ENCODE assay signal across 11 mouse cellular contexts in the genomic region with DNA sequence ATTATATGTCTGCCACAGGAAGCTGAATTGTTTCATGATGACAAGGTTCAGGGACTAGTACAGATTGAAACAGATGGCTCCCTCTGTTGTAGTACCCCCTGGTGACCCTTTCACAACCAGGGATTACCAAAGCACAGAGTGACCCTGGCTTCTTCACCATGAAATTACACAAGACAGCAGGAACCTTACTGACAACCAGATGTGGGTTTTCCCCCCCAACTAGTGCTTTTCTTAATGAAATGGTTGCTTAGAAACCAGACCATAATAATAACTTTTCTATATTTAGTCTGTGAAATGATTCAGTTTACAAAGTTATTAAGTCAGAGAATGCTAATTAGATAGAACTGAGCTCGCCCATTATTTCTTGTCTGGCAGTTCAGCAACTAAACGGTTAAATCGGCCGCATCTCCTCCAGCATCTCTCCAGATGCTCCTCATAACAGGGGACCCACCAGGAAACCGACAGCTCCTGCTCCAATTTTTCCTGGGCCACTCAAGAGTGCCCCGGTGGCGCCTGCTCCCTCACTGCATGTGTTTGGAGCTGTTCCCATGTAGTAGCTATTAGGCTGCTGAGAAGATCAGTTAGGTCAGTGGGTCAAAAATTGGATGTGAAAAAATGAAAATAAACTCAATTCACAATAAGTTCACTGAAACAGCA.
DNase-seq lines count a peak whose midpoint lies in the region; ATAC-seq lines count a peak whose summit lies in the region.
"Had no signal": no experiment of that assay in that cellular context is flagged by ENCODE, and none has a peak within 500 bp of the region (broad histone marks: within the 10 kb centered on the region; RNA-seq: fewer than 3 reads in every experiment).

No protein-coding gene starts in this region.

- no peaks in the 10 kb centered on the region for H3K36me3 ChIP-seq in forebrain, embryonic 11.5 days (ENCODE audit: control insufficient read depth, insufficient read depth, low read length)
- no peaks in the 10 kb centered on the region for H3K36me3 ChIP-seq in lung, embryonic 16.5 days (ENCODE audit: control insufficient read depth, insufficient read depth, low read length)
- H3K36me3 ChIP-seq: limb, embryonic 15.5 days had no signal

- H3K9me3 ChIP-seq in forebrain, embryonic 11.5 days (ENCODE audit: control insufficient read depth, low read length): no peaks in the 10 kb centered on the region
- no peaks in the 10 kb centered on the region for H3K9me3 ChIP-seq in lung, embryonic 16.5 days (ENCODE audit: control insufficient read depth, low read length)
- H3K9me3 ChIP-seq: limb, embryonic 15.5 days had no signal

- no peaks in the 10 kb centered on the region for H3K4me1 ChIP-seq in forebrain, embryonic 11.5 days (replicated peaks; ENCODE audit: control insufficient read depth, insufficient read depth, low read length)
- H3K4me1 ChIP-seq in lung, embryonic 16.5 days (replicated peaks; ENCODE audit: control insufficient read depth, insufficient read depth, low read length): peaks cover 7% of the 10 kb centered on the region; the same call in 1 of the 2 replicates

- no peak overlapping the region for H3K9ac ChIP-seq in forebrain, embryonic 11.5 days (ENCODE audit: low read length)
- H3K9ac ChIP-seq in lung, embryonic 16.5 days (ENCODE audit: low read length): no peak overlapping the region
- H3K9ac ChIP-seq: limb, embryonic 15.5 days had no signal

- no peak for ATAC-seq in forebrain, embryonic 11.5 days (replicated peaks; ENCODE audit: low FRiP score)
- ATAC-seq in lung, embryonic 16.5 days (ENCODE audit: low read depth): peak; percentile 70; the same call in 1 of the 2 replicates

- whole genome bisulfite sequencing in forebrain, embryonic 11.5 days: 32% methylated on average over 7 of the region's 7 CpGs
- 34% methylated on average over 7 of the region's 7 CpGs for WGBS in lung, embryonic 16.5 days

- H3K4me3 ChIP-seq in forebrain, embryonic 11.5 days (ENCODE audit: low read depth, low read length): no peak overlapping the region
- no peak overlapping the region for H3K4me3 ChIP-seq in lung, embryonic 16.5 days (ENCODE audit: low read length)
- H3K4me3 ChIP-seq: limb, embryonic 15.5 days had no signal

- H3K4me2 ChIP-seq in forebrain, embryonic 11.5 days (ENCODE audit: low read depth, low read length, severe bottlenecking): no peak overlapping the region
- no peak overlapping the region for H3K4me2 ChIP-seq in lung, embryonic 16.5 days (ENCODE audit: low read depth, low read length)
- H3K4me2 ChIP-seq: limb, embryonic 15.5 days had no signal

- H3K27me3 ChIP-seq in forebrain, embryonic 11.5 days (ENCODE audit: control insufficient read depth, insufficient read depth, low read length): no peaks in the 10 kb centered on the region
- no peaks in the 10 kb centered on the region for H3K27me3 ChIP-seq in lung, embryonic 16.5 days (ENCODE audit: control insufficient read depth, insufficient read depth, low read depth, low read length)
- H3K27me3 ChIP-seq: limb, embryonic 15.5 days had no signal

- DNase-seq in 416B (ENCODE audit: low read depth) (peak; percentile 65), MN1 (ENCODE audit: low spot score) (peak; percentile 23)
- DNase-seq in forebrain, embryonic 11.5 days (ENCODE audit: low spot score): no peak
- DNase-seq in B cell, adult 2 months: no peak
- no peak for DNase-seq in heart, adult 8-10 months (ENCODE audit: low spot score)
- DNase-seq in adrenal gland, adult (ENCODE audit: inconsistent age in 2 of 2, low spot score in 1 of 2): no peak
- DNase-seq in heart, adult 11 months: no peak
- DNase-seq: gastrocnemius, postnatal 10 days; kidney, adult 9 months had no signal

- H3K27ac ChIP-seq in forebrain, embryonic 11.5 days (ENCODE audit: low read depth, low read length): peak overlapping the region; percentile 6; the same call in 1 of the 2 replicates
- H3K27ac ChIP-seq in lung, embryonic 16.5 days (ENCODE audit: low read length): no peak overlapping the region

Comparison
In these comparisons a context has a peak if more than half of its experiments do, and no peak if none do; other contexts are left out.
1. DNase-seq: peak in 416B (single experiment) and MN1 (single experiment); none in forebrain, embryonic 11.5 days (single experiment), B cell, adult 2 months (0 of 2), heart, adult 8-10 months (single experiment), adrenal gland, adult (0 of 2) and heart, adult 11 months (single experiment).